Mouse (Mus musculus) megakaryocyte-erythroid progenitor cell, adult 5-6 weeks (primary cell): ENCODE data around the gene Kank2. TPM values are rescaled to one million over a fixed set of nuclear protein-coding genes. Genes with fewer than 3 reads are reported as not detected.
"Not testable (repeated sequence)": the region's sequence is repeated elsewhere in the genome, so short reads cannot be mapped to it uniquely, and the experiment has no call there.

Source experiments
- ATAC-seq: replicated peaks from 2 replicates; pipeline ENCODE4 v1.8.0; 2016; ENCODE audit warnings: mild to moderate bottlenecking, inconsistent platforms; ENCODE audit not compliant: severe bottlenecking, poor library complexity, low FRiP score, low TSS enrichment
- total RNA-seq, 2 experiments: library from RNA; stranded (forward) in 1 of 2; stranded (reverse) in 1 of 2; fragments of 200-1000, 215-1000 nt in 1 of 2; fragments of >200 nt in 1 of 2; fragmentation: Nextera tagmentation in 1 of 2; gene quantifications; 2 replicates each; pipeline ENCODE4 v1.2.3; 2014 to 2017

The Kank2 gene
- total RNA-seq, 2 experiments from 2014 or later = 0.61 TPM; not detected in 1

DNA sequence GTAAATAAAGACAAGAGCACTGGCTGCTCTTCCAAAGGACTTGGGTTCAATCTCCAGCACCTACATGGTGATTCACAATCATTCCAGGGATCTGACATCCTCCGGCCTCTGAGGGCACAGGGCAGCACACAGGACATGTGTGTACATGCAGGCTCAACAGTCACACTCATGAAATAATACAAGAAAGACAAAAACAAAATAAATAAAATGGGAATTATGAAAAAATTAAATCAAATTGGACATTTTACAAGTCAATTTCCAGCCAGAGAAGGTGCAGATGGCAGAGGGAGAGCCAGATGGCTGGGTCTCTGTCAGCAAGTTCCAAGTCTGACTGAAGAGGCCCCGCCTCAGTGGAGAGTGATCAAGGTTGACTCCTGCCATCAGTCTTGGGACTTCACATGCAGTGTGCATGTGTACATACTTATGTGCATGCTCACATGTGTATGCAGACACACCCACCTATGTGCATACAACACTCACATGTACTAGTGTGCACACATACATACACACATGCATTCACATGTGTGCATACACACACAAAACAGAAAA, 20.7 kb upstream of the Kank2 start:
- no peak for ATAC-seq

DNA sequence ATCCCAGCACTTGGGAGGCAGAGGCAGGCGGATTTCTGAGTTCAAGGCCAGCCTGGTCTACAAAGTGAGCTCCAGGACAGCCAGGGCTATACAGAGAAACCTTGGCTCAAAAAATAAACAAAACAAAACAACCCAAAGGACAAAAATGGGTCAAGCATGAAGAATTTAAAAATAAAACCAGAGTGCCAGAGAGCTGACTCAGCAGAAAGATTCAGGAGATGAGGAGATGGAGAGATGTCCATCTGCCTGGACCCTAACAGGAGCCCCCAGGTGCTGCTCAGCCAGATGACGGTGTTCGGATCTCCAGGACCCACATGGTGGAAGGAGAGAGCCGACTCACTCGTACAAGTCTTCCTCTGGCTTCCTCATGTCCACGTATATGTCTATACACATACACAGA, 20.0 kb upstream of the Kank2 start:
- ATAC-seq = no peak

DNA sequence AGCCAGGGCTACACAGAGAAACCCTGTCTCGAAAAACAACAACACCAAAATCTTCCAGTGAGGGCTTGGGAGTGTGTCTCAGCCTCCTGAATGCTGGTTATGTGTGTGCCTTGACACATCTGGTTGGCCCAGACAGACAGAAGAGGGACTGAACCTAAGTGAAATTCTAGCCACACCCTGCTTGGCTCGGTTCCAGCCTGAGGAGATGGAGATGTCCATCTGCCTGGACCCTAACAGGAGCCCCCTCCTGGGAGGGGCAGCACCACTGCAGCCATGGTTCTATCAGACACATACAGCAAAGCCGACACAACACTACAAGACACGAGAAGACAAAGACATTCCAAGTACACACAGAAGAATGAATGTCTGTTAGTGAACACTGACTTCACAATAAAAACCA, 19.6 kb upstream of the Kank2 start:
- no peak for ATAC-seq

DNA sequence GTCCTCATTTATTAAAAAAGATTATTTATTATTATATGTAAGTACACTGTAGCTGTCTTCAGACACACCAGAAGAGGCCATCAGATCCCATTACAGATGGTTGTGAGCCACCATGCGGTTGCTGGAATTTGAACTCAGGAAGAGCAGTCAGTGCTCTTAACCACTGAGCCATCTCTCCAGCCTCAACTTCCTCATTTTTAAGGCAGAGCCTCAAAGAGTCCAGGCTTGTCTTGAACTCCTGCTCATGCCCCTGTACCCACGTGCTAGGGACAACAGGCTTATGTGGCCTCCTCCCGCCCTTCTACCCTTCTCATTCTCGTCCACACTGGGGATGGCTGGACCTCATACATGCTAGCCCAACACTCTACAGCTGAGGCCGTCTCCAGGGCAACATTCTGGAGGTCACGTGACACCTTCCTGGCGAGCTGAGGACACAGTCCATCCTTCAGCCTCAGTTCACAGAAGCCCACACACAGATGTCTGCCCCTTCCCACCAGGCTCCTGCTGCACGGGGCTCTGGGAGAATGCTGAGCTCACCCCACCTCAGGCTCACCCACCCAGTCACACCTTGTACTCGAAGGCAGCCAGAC, 18.3 kb upstream of the Kank2 start:
- no peak for ATAC-seq

DNA sequence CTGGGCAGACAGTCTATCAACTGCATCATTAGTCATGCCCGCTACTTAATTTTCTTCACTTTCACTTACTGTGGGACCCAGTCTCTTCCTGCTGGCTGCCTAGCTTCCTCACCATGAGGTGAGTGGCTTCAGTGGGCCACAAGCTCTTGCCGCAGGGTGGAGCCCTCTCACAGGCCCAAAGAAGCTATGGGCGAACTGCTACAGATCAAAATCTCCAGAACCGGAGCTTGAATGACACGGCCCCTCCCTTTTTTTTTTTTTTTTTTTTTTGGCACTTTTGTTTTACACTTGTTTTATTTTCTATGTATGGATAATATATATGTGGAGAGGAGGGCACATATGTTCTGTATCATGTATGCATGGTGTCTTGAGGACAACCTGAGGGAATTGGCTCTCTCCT, 12.6 kb upstream of the Kank2 start:
- ATAC-seq = no peak

DNA sequence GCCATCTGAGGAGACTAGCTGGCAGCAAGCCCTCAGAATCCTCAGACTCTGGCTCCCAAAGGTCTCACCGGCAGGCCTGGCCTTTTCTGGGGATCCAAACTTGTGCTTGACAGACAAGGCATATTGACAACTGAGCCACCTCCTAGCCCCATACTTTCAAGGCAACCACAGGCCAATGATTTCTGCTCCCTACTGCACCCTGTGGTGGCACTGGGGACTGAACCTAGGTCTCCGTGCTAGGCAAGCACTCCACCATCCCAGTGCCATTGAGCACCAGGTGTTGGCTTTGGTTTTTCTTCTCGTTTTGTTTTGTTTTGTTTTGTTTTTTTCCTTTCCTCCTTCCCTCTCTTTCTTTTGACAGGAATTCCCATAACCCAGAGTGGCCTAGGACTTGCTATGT, 10.0 kb upstream of the Kank2 start:
- peak; percentile 82; the same call in 1 of the 2 replicates for ATAC-seq

DNA sequence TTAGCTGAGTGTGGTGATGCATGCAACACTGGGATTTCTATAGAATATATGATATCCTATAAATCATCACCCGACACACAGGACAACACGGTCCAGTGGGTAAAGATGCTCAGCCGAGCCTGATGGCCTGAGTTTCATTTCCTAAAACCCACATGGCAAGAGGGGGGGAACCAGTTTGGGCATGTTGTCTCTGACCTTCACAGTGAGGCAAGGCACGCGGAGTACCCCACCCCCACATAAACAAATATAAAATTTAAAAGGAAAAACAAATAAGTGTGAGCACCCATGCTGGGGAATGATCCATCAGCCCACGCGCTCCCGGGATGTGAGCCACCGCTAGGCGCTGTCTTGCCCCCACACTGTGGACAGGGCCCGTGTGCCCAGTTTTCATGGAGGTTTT, 8.4 kb upstream of the Kank2 start:
- no peak for ATAC-seq

DNA sequence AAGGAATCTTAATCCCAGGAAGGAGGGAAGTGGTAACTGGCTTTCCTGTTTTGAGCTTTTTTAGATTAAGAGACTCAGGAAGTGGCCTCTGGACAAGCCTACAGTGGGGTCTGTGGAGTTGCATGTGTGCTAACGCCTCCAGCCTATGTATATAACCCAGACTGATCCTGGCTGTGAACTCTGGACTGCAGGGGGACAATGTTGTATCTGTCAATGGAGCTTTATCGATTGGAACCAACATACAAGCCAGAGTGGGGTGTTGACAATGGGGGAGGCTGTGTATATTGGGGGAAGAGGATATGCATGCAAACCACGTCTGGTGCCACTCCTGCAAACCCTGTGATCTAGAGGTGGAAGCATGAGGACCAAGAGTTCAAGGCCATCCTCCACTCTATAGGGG, 7.8 kb upstream of the Kank2 start:
- no peak for ATAC-seq

DNA sequence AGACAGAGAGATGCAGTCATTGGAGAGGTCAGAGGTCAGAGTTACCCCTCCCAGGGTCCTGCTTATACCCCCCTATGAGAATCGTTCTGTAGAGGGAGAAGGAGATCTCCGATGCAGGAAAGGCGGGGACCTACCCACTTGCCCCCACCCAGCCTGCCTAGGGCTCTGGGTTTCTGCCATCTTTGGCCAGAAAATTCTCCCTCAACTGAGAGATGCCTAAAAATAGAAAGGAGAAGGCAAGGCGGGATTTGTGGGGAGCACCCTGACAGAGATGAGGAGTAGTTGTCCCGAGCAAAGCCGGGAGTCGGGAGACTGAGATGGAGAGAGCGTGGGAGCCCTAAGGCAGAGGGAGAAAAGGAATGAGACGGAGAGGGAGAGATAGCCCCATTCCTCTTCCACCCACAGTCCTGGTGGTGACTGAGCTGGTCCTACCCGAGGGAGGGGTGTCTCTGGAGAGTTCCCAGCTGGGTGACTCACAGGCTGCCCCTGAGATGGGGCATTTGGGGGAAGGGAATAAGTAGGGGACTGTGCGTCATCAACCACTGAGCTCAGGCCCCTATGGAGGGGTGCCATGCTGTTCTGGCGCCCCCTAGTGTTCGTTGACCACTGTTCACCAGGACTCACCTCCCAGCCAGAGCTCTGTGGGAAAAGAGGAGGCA, 5.6 kb upstream of the Kank2 start:
- ATAC-seq = peak; percentile 73

DNA sequence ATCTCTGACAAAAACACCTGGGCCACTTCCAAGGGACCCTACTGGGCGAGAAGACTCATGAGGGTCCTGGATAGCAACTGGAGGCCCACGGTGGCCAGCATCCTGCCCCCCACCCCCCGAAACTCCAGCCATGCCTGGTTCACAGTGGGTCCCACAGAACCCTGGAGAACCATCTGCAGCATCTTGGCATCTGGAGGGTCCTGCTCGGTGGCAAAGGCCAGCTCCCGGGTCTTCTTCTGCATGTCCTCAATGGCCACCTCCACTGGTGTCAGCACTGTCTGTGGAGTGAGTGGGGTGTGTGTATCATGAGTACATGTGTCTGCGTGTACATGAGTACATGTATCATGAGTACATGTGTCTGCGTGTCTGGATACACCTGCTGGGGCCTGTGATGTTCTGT, 3.0 kb upstream of the Kank2 start:
- no peak for ATAC-seq

DNA sequence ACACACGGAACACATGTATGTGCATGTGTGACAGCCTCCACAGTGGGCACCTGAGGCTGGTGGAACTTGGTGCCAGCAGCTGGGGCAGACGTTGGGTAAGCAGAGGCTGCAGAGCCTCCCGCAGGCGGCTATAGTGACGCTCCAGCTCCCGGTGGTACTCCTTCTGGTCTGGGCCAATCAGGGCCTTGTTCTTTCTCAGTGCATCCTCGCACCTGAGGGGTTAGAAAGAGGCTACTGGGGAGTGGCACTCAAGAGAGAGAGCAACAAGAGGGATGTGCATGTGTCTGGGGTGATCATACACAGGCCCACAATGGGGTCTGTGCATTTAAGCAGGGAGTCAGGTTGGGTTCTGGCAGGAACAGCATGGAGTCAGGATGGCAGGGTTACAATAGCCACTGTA, 2.6 kb upstream of the Kank2 start:
- no peak for ATAC-seq

DNA sequence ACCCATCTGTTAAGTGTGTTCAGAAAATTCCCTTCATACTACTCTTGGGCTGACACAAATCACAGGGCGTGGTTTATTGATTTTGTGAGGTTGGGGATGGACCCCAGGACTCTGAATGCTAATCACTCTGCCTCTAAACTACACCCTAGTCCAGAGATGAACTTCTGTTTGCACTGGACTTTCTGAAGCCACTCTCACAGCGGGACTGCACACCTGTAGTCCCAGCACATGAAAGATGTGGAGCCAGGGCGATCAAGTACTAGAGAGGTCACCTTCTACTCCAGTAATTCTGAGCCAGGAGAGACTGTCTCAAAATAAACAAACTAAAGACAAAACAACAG, 436 bp upstream of the Kank2 start:
- ATAC-seq = no peak

DNA sequence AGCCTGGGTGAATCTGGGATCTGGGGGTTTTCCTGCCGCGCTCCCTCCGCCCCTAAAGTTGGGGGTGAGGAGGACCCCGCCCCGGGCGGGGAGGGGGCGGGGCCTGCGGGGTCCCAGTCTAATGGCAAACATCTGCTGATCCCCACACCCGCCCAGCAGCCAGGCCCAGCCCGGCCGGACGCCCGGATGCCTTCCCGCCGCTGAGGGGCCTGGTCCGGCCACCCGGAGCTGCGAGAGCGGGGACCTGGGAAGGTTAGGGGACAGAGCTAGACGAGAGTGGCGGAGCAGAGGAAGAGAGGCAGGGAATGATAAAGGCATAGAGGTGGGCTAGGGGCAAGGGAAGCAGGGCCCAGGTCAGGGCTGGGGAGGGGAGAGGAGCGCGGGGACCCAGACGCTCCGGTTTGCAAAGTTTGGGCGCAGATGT, 611 bp downstream of the Kank2 start:
- peak; percentile 28 for ATAC-seq

DNA sequence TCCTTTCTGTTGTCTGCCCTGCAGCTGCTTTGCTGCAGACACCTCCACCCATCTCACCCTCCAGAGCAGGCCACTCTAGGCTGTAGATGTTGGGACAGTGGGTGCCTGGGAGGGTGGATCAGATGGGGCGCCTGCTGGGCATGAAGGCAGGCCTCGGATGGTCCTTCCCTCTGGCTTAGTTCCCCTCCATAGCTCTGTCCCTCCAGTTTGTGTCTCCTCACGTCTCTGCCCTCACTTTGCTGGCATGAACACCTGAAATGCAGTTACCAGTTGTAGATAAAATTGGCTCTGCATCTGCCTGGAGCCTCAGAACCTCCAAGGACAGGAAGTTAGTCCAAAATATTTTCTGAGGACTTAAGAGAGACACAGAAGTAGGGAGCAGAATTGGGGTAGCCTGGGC, 1.6 kb downstream of the Kank2 start:
- no peak for ATAC-seq

DNA sequence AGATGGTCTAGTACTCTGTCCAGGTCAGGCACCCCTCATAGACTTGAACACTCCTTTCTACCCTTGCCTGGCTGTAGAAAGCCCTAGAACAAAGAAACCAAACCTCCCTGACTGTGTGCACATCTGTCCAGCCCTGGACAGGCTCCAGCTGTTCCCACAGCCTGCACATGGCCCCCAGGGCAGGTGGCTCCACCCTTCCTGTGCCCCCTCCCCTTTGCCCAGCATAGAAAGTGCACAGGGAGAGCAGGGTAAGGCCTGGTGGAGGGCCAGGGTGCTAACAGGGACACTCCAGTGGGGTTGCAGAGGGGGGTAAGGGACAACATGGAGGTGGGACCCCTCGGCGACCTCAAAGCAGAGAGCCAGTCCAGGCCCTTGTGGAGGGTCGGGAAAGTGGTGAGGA, 2.3 kb downstream of the Kank2 start:
- no peak for ATAC-seq

DNA sequence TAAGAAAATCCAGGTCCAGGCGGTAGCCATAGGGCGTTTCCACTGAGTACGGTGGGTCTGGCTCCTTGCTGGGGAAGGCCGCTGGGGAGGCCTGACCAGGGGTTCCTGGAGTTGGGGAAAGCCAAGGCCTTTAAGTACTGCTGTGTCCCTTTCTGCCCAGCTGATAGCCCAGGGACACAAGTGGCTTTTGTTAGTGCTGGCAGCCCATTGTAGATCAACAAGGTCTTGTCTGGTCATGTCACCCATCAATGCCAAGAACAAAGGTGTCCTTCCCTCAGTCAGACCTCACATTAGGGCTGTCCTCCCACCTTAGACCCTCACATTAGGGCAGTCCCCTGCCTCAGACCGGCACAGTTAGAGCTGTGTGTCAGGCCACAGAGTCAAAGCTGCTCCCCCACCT, 3.0 kb downstream of the Kank2 start:
- ATAC-seq = no peak

DNA sequence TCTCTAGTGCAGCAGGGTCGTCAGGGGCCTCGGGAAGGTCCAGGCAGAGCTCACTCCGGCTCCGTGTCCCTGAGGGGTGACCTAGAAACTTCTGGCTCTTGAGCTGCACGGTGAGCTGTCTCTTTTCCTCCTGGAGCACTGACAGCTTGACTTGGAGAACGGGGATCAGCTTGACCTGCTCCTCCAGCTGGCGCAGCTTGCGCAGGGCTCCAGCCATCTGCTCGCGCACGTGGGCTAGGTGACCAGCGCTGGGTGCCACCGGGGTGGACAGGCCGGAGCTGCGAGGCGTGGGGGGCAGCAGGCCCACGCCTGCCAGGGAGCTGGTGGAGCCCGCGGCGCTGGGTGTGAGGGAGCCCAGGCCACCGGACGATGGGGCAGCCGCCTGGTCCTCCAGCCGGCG, 3.6 kb downstream of the Kank2 start:
- ATAC-seq = no peak

DNA sequence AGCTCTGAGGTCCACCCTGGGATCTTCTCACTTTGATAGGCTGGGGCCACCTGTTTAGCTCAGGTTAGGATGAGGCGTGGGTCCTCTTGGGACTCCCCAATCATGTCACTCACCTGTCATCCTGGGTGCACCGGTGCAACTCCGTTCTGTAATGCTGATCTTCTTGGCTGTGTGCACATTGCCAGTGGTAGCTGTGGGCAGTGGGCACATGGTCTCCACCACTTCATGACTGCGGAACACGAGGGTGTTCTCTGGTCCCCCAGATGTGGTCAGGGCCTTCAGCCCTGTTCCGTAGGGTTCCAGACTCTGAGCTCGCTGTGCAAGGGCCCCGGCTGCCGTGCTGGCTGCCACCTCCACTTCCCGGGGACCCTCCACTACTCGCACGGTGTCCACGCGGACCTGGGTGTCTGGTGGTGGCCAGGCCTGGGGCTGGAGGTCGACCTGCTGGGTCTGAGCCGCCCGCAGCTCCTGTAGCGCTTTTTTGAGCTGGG, 4.2 kb downstream of the Kank2 start:
- no peak for ATAC-seq

DNA sequence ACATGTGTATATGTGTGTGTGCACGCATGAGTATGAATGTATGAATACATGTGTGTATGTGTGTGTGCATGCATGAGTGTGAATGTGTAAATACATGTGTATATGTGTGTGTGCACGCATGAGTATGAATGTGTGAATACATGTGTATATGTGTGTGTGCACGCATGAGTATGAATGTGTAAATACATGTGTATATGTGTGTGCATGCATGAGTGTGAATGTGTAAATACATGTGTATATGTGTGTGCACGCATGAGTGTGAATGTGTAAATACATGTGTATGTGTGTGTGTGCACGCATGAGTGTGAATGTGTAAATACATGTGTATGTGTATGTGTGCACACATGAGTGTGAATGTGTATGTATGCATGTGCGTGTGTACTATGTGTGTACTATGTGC, 5.0 kb downstream of the Kank2 start:
- ATAC-seq = not testable (repeated sequence)

DNA sequence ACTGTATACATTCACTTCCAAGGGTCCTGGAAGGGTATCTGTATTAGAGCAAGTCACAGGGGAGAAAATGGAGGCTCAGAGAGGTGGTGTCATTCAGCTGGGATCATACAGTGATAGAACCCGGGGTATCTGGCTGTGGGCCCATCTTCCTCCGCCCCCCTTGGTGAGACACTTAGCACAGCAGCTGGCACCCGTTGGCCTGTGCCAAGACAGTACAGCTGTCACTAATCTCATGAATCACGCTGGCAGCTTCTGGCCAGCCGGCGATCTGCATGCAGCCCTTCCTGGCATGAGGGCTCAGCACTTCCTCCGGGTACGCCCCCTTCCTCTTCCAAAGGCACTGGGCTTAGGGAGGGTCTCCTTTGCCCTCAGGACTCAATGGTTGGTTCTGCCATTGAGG, 5.9 kb downstream of the Kank2 start:
- peak; percentile 38; the same call in 1 of the 2 replicates for ATAC-seq

DNA sequence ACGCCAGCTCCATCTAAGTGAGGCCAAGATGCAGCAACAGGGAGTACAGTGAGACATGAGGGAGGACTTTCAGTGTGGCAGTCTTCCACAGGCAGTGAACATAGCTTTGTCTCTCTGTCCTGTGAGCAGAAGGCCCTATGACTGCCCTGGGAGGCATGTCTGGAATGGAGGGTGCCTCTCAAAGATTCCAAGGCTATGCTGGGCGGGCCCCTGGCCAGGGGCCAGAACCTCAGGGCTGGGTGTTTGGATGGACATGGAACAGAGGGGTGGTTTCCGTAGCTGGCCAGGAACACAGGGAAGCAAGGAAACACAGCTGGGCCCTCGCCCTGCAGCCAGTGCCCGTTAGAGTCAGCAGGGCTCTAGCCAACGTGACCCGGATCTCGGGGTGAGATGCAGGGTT, 6.7 kb downstream of the Kank2 start:
- ATAC-seq = no peak
